Mouse (Mus musculus): ENCODE measurements at regions not wholly inside any gene's neighbourhood (a gene's known extent, or its start where the extent isn't known, plus 50 kb on each side); places are given as distances from the start of the nearest gene placed in this dataset.

GRCm38 (mm10) chr16:7606602-7607001 lies 818.3 kb downstream of the Tmem114 start:
- Histone ChIP-seq H3K9ac (ENCODE audit: low read depth, low read length) (no peak overlapping the region), H3K27ac (ENCODE audit: low read depth, low read length) (no peak overlapping the region), H3K4me3 (ENCODE audit: low read depth, low read length) (no peak overlapping the region), H3K9me3 (ENCODE audit: control insufficient read depth) (no peaks in the 10 kb centered on the region), H3K27me3 (replicated peaks; ENCODE audit: control insufficient read depth, insufficient read depth, low read length) (no peaks in the 10 kb centered on the region), H3K4me1 (replicated peaks; ENCODE audit: control insufficient read depth, insufficient read depth, low read length) (no peaks in the 10 kb centered on the region), H3K4me2 (replicated peaks; ENCODE audit: low read depth) (no peak overlapping the region), H3K36me3 (ENCODE audit: control insufficient read depth, insufficient read depth) (no peaks in the 10 kb centered on the region)
- TF ChIP-seq CTCF (IDR thresholded peaks at IDR 0.05; ENCODE audit: low read depth): no peak
- no peak for ATAC-seq
- 39% methylated on average over 2 of the region's 2 CpGs for WGBS

- Histone ChIP-seq H3K9me3 (ENCODE audit: control insufficient read depth) (no peaks in the 10 kb centered on the region), H3K4me2 (replicated peaks; ENCODE audit: low read depth) (no peak overlapping the region), H3K9ac (ENCODE audit: low read depth, low read length) (no peak overlapping the region), H3K27me3 (replicated peaks; ENCODE audit: control insufficient read depth, insufficient read depth, low read length) (no peaks in the 10 kb centered on the region), H3K4me1 (replicated peaks; ENCODE audit: control insufficient read depth, insufficient read depth, low read length) (no peaks in the 10 kb centered on the region), H3K27ac (ENCODE audit: low read depth, low read length) (no peak overlapping the region), H3K36me3 (ENCODE audit: control insufficient read depth, insufficient read depth) (no peaks in the 10 kb centered on the region), H3K4me3 (ENCODE audit: low read depth, low read length) (no peak overlapping the region)
- 53% methylated on average over 1 of the region's 1 CpGs for WGBS
- no peak for TF ChIP-seq CTCF (IDR thresholded peaks at IDR 0.05; ENCODE audit: low read depth)
- no peak for ATAC-seq
These were observed 822.5 kb downstream of the Tmem114 start for GRCm38 (mm10) chr16:7602428-7602827.

- Histone ChIP-seq H3K9me3 (ENCODE audit: control insufficient read depth) (no peaks in the 10 kb centered on the region), H3K27me3 (replicated peaks; ENCODE audit: control insufficient read depth, insufficient read depth, low read length) (no peaks in the 10 kb centered on the region), H3K4me2 (replicated peaks; ENCODE audit: low read depth) (no peak overlapping the region), H3K9ac (ENCODE audit: low read depth, low read length) (no peak overlapping the region), H3K36me3 (ENCODE audit: control insufficient read depth, insufficient read depth) (no peaks in the 10 kb centered on the region), H3K27ac (ENCODE audit: low read depth, low read length) (no peak overlapping the region), H3K4me3 (ENCODE audit: low read depth, low read length) (no peak overlapping the region), H3K4me1 (replicated peaks; ENCODE audit: control insufficient read depth, insufficient read depth, low read length) (no peaks in the 10 kb centered on the region)
- WGBS: 55% methylated on average over 3 of the region's 3 CpGs
- ATAC-seq: no peak
- no peak for TF ChIP-seq CTCF (IDR thresholded peaks at IDR 0.05; ENCODE audit: low read depth)
These were observed 850.1 kb downstream of the Tmem114 start for GRCm38 (mm10) chr16:7574879-7575278.

GRCm38 (mm10) chr16:7560841-7561240 lies 864.1 kb downstream of the Tmem114 start:
- 60% methylated on average over 2 of the region's 2 CpGs for WGBS
- Histone ChIP-seq H3K4me2 (replicated peaks; ENCODE audit: low read depth) (no peak overlapping the region), H3K9ac (ENCODE audit: low read depth, low read length) (no peak overlapping the region), H3K9me3 (ENCODE audit: control insufficient read depth) (no peaks in the 10 kb centered on the region), H3K27ac (ENCODE audit: low read depth, low read length) (no peak overlapping the region), H3K36me3 (ENCODE audit: control insufficient read depth, insufficient read depth) (no peaks in the 10 kb centered on the region), H3K4me3 (ENCODE audit: low read depth, low read length) (no peak overlapping the region), H3K4me1 (replicated peaks; ENCODE audit: control insufficient read depth, insufficient read depth, low read length) (no peaks in the 10 kb centered on the region), H3K27me3 (replicated peaks; ENCODE audit: control insufficient read depth, insufficient read depth, low read length) (no peaks in the 10 kb centered on the region)
- no peak for TF ChIP-seq CTCF (IDR thresholded peaks at IDR 0.05; ENCODE audit: low read depth)
- no peak for ATAC-seq

- no peak for TF ChIP-seq CTCF (IDR thresholded peaks at IDR 0.05; ENCODE audit: low read depth)
- no peak for ATAC-seq
These were observed 865.8 kb downstream of the Tmem114 start for GRCm38 (mm10) chr16:7559177-7559576.

GRCm38 (mm10) chr16:7558637-7559036 lies 866.3 kb downstream of the Tmem114 start:
- no peaks in the 10 kb centered on the region for H3K27me3 ChIP-seq (replicated peaks; ENCODE audit: control insufficient read depth, insufficient read depth, low read length)
- H3K36me3 ChIP-seq (ENCODE audit: control insufficient read depth, insufficient read depth): no peaks in the 10 kb centered on the region
- no peak for ATAC-seq
- TF ChIP-seq CTCF (IDR thresholded peaks at IDR 0.05; ENCODE audit: low read depth): no peak
- no peak overlapping the region for H3K27ac ChIP-seq (ENCODE audit: low read depth, low read length)
- H3K9me3 ChIP-seq (ENCODE audit: control insufficient read depth): no peaks in the 10 kb centered on the region
- H3K4me1 ChIP-seq (replicated peaks; ENCODE audit: control insufficient read depth, insufficient read depth, low read length): no peaks in the 10 kb centered on the region
- 83% methylated on average over 1 of the region's 1 CpGs for WGBS
- H3K4me2 ChIP-seq (replicated peaks; ENCODE audit: low read depth): no peak overlapping the region
- H3K9ac ChIP-seq (ENCODE audit: low read depth, low read length): no peak overlapping the region
- H3K4me3 ChIP-seq (ENCODE audit: low read depth, low read length): no peak overlapping the region

More at GRCm38 (mm10) chr16:7559177-7559576, 865.8 kb downstream of the Tmem114 start:
- Histone ChIP-seq H3K4me2 (replicated peaks; ENCODE audit: low read depth) (no peak overlapping the region), H3K9me3 (ENCODE audit: control insufficient read depth) (no peaks in the 10 kb centered on the region), H3K27me3 (replicated peaks; ENCODE audit: control insufficient read depth, insufficient read depth, low read length) (no peaks in the 10 kb centered on the region), H3K9ac (ENCODE audit: low read depth, low read length) (no peak overlapping the region), H3K4me3 (ENCODE audit: low read depth, low read length) (no peak overlapping the region), H3K36me3 (ENCODE audit: control insufficient read depth, insufficient read depth) (no peaks in the 10 kb centered on the region), H3K27ac (ENCODE audit: low read depth, low read length) (no peak overlapping the region), H3K4me1 (replicated peaks; ENCODE audit: control insufficient read depth, insufficient read depth, low read length) (no peaks in the 10 kb centered on the region)
- WGBS: 85% methylated on average over 1 of the region's 1 CpGs

- no peaks in the 10 kb centered on the region for H3K36me3 ChIP-seq (ENCODE audit: control insufficient read depth, insufficient read depth)
- TF ChIP-seq CTCF (IDR thresholded peaks at IDR 0.05; ENCODE audit: low read depth): no peak
- H3K4me1 ChIP-seq (replicated peaks; ENCODE audit: control insufficient read depth, insufficient read depth, low read length): no peaks in the 10 kb centered on the region
- 81% methylated on average over 9 of the region's 9 CpGs for WGBS
- no peak for ATAC-seq
- no peak overlapping the region for H3K9ac ChIP-seq (ENCODE audit: low read depth, low read length)
- H3K4me2 ChIP-seq (replicated peaks; ENCODE audit: low read depth): no peak overlapping the region
- H3K4me3 ChIP-seq (ENCODE audit: low read depth, low read length): no peak overlapping the region
- H3K27ac ChIP-seq (ENCODE audit: low read depth, low read length): no peak overlapping the region
- H3K9me3 ChIP-seq (ENCODE audit: control insufficient read depth): no peaks in the 10 kb centered on the region
- H3K27me3 ChIP-seq (replicated peaks; ENCODE audit: control insufficient read depth, insufficient read depth, low read length): no peaks in the 10 kb centered on the region
These were observed 869.0 kb downstream of the Tmem114 start for GRCm38 (mm10) chr16:7555911-7556310.

Data from intestine, postnatal 0 days (tissue).